Mouse (Mus musculus) heart, postnatal 0 days (tissue): Measurements from ENCODE around the gene Slc26a9. TPM values are rescaled to one million over a fixed set of nuclear protein-coding genes. Genes with fewer than 3 reads are reported as not detected.

Experiments used
- ATAC-seq: fragments of 200-750 bp; cut with Nextera tagmentation; 2 replicates; pipeline ENCODE4 v1.8.0; 2017; ENCODE audit warnings: low read depth, moderate number of reproducible peaks, moderate library complexity; ENCODE audit not compliant: insufficient read depth
- DNase-seq: peaks from one replicate; pipeline ENCODE4 v3.0.0-alpha.2; 2016; ENCODE audit warnings: low spot score
- H3K27ac ChIP-seq: fragments of 300-500 bp; sonication (generic); 2 replicates; pipeline ENCODE4 v1.5.1; 2014; ENCODE audit warnings: low read depth, mild to moderate bottlenecking
- H3K27me3 ChIP-seq: fragments of 300-500 bp; sonication (generic); 2 replicates; pipeline ENCODE4 v1.6.1; 2014; ENCODE audit warnings: low read length, mixed read lengths; ENCODE audit not compliant: control insufficient read depth, insufficient read depth
- H3K36me3 ChIP-seq: fragments of 300-500 bp; sonication (generic); replicated peaks from 2 replicates; pipeline ENCODE4 v1.6.1; 2014; ENCODE audit warnings: low read length, mixed read lengths; ENCODE audit not compliant: control insufficient read depth, insufficient read depth
- H3K4me1 ChIP-seq: fragments of 300-500 bp; sonication (generic); 2 replicates; pipeline ENCODE4 v1.6.1; 2014; ENCODE audit warnings: antibody characterized with exemption; ENCODE audit not compliant: control insufficient read depth, insufficient read depth
- H3K4me2 ChIP-seq: fragments of 300-500 bp; sonication (generic); 2 replicates; pipeline ENCODE4 v1.6.1; 2014; ENCODE audit warnings: low read depth, mild to moderate bottlenecking, low read length, moderate library complexity
- H3K4me3 ChIP-seq: fragments of 300-500 bp; sonication (generic); 2 replicates; pipeline ENCODE4 v1.5.1; 2014; ENCODE audit warnings: low read depth, low read length
- H3K9ac ChIP-seq: fragments of 300-500 bp; sonication (generic); replicated peaks from 2 replicates; pipeline ENCODE4 v1.6.1; 2014; ENCODE audit warnings: low read depth, low read length, mixed read lengths
- H3K9me3 ChIP-seq: fragments of 300-500 bp; sonication (generic); replicated peaks from 2 replicates; pipeline ENCODE4 v1.6.1; 2016; ENCODE audit warnings: low read length; ENCODE audit not compliant: control insufficient read depth
- CTCF ChIP-seq: IDR thresholded peaks from 2 replicates; pipeline ENCODE4 v1.5.1; 2016; ENCODE audit warnings: antibody characterized with exemption, control low read depth, low read depth
- EP300 ChIP-seq: IDR thresholded peaks from 2 replicates; pipeline ENCODE4 v1.6.1; 2016; ENCODE audit warnings: antibody characterized with exemption, low read depth
- WGBS: fragments of 180-500 bp; shearing (Covaris S2); extraction: QIAGEN DNeasy Blood & Tissue Kit; methylation state at CpG from one replicate; pipeline ENCODE4 v1.1.7; 2014; 5-methylcytosine and 5-hydroxymethylcytosine counted together
- polyA plus RNA-seq: library from polyadenylated mRNA; unstranded; fragments of >200 nt; fragmentation: Nextera tagmentation; extraction: Ambion mirVana; gene quantifications from 2 replicates; pipeline ENCODE4 v1.2.1, GENCODE M21; 2015
- total RNA-seq: library from RNA; depleted of rRNA; stranded (reverse); fragments of >200 nt; gene quantifications from 2 replicates; pipeline ENCODE4 v1.2.3, GENCODE M21; 2014; ENCODE audit warnings: low replicate concordance

The Slc26a9 gene
- total and polyA plus RNA-seq, 2 experiments from 2014 or later, result 0.05 TPM; not detected in 1

GRCm38 (mm10) chr1:131730639-131731437, 13.0 kb upstream of the Slc26a9 start:
- Histone ChIP-seq H3K9me3 (no peaks in the 10 kb centered on the region), H3K4me1 (peaks cover 11% of the 10 kb centered on the region), H3K27ac (no peak overlapping the region), H3K27me3 (no peaks in the 10 kb centered on the region), H3K4me2 (no peak overlapping the region), H3K9ac (no peak overlapping the region), H3K4me3 (no peak overlapping the region), H3K36me3 (no peaks in the 10 kb centered on the region)
- TF ChIP-seq EP300 (no peak), CTCF (no peak)
- WGBS, result 84% methylated on average over 12 of the region's 12 CpGs
- ATAC-seq (no peak), DNase-seq (no peak)

GRCm38 (mm10) chr1:131733474-131734180, 10.2 kb upstream of the Slc26a9 start:
- Histone ChIP-seq H3K4me2 (no peak overlapping the region), H3K27me3 (no peaks in the 10 kb centered on the region), H3K36me3 (no peaks in the 10 kb centered on the region), H3K9me3 (no peaks in the 10 kb centered on the region), H3K4me1 (peaks cover 20% of the 10 kb centered on the region), H3K27ac (no peak overlapping the region), H3K9ac (no peak overlapping the region), H3K4me3 (no peak overlapping the region)
- ATAC-seq (no peak), DNase-seq (no peak)
- 74% methylated on average over 13 of the region's 13 CpGs for WGBS
- TF ChIP-seq CTCF (no peak), EP300 (no peak)

- no peaks in the 10 kb centered on the region for H3K27me3 ChIP-seq
- H3K4me2 ChIP-seq, result no peak overlapping the region
- DNase-seq (no peak), ATAC-seq (no peak)
- TF ChIP-seq EP300 (no peak), CTCF (no peak)
- H3K36me3 ChIP-seq, result no peaks in the 10 kb centered on the region
- H3K4me1 ChIP-seq, result peaks cover 20% of the 10 kb centered on the region
- H3K9me3 ChIP-seq, result no peaks in the 10 kb centered on the region
- H3K4me3 ChIP-seq, result no peak overlapping the region
- H3K9ac ChIP-seq, result no peak overlapping the region
- no peak overlapping the region for H3K27ac ChIP-seq
- WGBS, result 87% methylated on average over 6 of the region's 6 CpGs
Measured at GRCm38 (mm10) chr1:131734657-131735273, 9.1 kb upstream of the Slc26a9 start.

- Histone ChIP-seq H3K9me3 (no peaks in the 10 kb centered on the region), H3K4me2 (no peak overlapping the region; the same call in 1 of the 2 replicates), H3K4me3 (no peak overlapping the region), H3K4me1 (peaks cover 20% of the 10 kb centered on the region), H3K27me3 (no peaks in the 10 kb centered on the region), H3K9ac (no peak overlapping the region), H3K36me3 (no peaks in the 10 kb centered on the region), H3K27ac (peak overlapping the region; percentile 41)
- TF ChIP-seq EP300 (peak; percentile 78; the same call in 1 of the 2 replicates), CTCF (no peak)
- ATAC-seq (peak; percentile 65; the same call in 1 of the 2 replicates), DNase-seq (peak; percentile 67)
- 7% methylated on average over 9 of the region's 9 CpGs for WGBS
Measured at GRCm38 (mm10) chr1:131736494-131736893, 7.3 kb upstream of the Slc26a9 start.

GRCm38 (mm10) chr1:131737269-131737668, 6.6 kb upstream of the Slc26a9 start:
- TF ChIP-seq CTCF (no peak), EP300 (no peak)
- no peaks in the 10 kb centered on the region for H3K27me3 ChIP-seq
- no peak overlapping the region for H3K9ac ChIP-seq
- H3K36me3 ChIP-seq, result no peaks in the 10 kb centered on the region
- H3K4me2 ChIP-seq, result no peak overlapping the region
- 38% methylated on average over 5 of the region's 5 CpGs for WGBS
- ATAC-seq, result peak; percentile 32; the same call in 1 of the 2 replicates
- no peaks in the 10 kb centered on the region for H3K9me3 ChIP-seq
- no peak for DNase-seq
- H3K27ac ChIP-seq, result no peak overlapping the region
- H3K4me3 ChIP-seq, result no peak overlapping the region
- H3K4me1 ChIP-seq, result peaks cover 20% of the 10 kb centered on the region
